Mouse (Mus musculus) ovary, postnatal 36 days (tissue): ENCODE data around the gene Ppfia2.
A peak's percentile ranks its signal among the peaks of the same experiment; 100 is the strongest.

ENCODE experiments used
- DNase-seq: peaks from one replicate; pipeline ENCODE4 v3.0.0; 2022; ENCODE audit warnings: low spot score, mixed read lengths

Gene Ppfia2

DNA sequence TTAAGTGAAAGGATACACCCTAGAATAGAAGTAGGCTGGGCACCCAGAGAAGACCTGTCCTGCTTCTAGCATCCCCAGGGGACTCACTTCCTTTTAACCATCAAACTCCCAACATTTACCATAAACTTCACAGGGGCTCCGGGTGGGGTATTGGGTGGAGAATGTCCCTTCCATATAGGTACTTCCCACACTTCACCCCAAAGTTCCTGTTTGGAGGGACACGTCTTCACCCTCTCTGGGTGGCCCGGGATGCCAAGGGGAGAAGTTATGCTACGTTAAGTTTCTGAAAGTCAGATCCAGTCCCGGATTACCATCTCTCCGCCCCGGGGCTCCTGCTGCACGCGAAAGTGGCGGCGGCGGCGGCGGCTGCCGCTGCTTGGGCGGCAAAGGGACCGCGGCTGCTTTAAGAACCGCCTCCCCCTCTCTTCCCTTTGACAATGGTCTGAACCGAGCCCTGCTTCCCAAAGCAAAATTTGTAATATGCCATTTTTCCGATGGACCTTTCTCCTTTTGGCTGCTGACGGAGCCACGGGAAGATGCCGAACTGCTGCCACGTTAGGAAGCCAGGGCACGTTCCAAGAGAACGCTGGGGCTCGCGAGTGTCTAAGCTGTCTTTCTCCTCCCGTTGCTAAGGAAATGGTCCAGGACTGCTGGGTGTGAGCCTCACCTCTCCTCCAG is at the start of gene Ppfia2:
Gene Ppfia2 (plus strand): TSS at position 485 of the 678 bp plus-strand sequence.
- DNase-seq = peak; percentile 14

GRCm38 (mm10) chr10:106468956-106469721 is 1.0 kb upstream of the Ppfia2 start:
- no peak for DNase-seq

GRCm38 (mm10) chr10:106470533-106471205 is 530 bp downstream of the Ppfia2 start:
- no peak for DNase-seq

- no peak for DNase-seq
Observed at GRCm38 (mm10) chr10:106509281-106510165, 39.4 kb downstream of the Ppfia2 start.

- DNase-seq = no peak
Observed at GRCm38 (mm10) chr10:106566036-106566435, 95.9 kb downstream of the Ppfia2 start.

GRCm38 (mm10) chr10:106585026-106585425 is 114.9 kb downstream of the Ppfia2 start:
- no peak for DNase-seq

DNA sequence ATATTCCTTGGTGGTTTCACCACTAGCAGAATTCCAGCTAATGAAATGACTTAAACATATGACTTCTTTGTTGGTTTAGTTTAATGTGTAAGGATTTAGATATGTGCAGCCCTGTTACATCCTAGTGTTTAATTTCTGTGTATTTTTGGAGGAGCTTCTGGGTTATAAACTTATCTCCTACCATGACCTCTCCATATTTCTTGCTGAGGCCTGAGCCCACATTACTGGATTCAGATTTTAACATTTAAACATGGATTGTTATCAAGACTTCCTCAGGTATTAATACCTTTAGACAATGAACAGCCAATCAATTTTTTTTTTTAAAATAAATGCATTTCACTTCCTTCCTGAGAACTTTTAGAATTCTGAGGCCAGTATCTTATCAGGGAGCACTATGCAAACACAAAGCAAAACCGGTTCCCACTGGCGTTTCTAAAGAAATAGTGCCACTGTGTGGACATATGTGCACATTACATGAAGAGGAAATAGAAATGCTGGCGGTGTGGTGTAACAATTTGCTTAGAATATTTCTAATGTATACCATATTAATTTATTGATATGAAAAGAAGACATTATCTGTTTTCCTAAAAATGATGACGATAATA is 115.4 kb downstream of the Ppfia2 start:
- DNase-seq = no peak

GRCm38 (mm10) chr10:106587817-106588216 is 117.7 kb downstream of the Ppfia2 start:
- DNase-seq = no peak

DNA sequence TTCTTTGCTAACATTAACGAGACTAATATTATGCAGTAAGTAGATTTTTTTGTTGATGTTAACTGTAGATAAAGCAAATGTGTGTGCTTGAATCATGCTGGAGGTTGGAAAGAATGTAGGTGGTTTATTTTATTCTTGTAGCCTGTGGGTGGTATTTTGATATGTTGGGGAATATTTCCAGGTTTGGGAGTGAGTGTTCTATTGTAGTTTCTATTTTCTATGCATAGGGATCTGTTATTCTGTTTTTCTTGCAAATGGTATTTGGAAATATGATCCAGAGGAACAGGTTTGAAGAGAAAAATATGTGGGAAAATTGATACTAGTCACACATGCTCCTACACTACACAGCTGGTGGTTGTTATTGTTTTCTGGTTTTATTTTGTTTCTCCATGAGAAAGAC is 120.8 kb downstream of the Ppfia2 start:
- no peak for DNase-seq

GRCm38 (mm10) chr10:106596976-106597375 is 126.8 kb downstream of the Ppfia2 start:
- DNase-seq = no peak

DNA sequence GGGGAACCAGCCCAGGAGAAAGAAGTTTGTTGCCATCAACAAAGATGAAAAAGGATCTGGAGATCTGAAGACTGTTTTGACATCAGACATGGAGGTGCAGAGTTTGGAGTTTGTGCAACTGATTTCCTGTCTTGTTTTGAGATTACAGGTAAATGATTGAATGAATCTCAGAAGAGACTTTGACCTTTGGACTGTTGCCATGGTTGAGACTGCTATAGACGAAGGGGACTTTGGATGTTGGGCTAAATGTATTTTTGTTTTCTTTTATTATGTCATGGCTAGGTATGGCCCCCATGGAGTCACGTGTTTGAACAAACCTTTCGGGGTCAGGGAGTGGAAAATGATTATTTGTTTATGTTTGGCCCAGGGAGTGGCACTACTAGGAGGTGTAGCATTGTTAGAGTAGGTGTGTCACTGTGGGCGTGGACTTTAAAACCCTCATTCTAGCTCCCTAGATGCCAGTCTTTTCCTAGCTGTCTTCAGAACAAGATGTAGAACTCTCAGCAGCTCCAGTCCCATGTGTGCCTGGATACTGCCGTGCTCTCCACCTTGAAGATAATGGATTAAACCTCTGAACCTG is 133.3 kb downstream of the Ppfia2 start:
- no peak for DNase-seq

DNA sequence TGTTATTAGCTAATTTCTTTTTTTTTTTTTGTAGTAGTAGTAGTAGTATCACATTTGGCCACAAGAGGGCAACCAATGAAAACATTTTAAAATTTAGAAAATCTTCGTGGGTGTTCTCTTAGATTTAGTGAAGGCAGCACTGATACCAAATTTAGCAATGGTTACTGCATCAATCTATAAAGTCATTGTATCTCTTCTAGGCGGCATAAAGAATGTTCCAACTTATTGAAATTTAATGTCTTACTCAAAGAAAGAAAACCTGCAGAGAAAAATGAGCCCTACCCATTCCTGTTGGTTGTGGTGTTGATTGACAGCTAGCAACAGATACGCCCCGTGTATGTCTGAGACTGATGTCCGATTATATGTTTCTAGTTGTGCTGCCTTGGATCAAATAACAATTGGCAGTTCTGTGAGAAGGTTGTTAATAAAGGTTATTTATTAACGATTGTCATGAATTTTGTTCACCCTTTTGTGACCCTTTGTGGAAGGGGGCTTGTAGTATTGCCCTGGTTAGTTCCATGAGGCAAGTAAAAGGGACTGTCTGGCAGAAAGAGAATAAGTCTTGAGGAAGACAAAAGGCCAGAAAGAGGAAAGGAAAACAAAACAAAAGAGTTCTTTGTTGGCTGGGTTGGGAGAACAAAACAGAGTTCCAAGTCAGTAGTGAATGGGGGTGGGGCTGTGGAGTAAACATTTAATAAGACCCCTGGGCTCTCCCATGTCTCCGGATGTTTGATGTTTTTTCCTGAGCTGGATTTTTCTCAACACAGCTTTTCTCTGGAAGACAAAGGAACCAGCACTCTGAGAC is 139.2 kb downstream of the Ppfia2 start:
- DNase-seq = no peak

DNA sequence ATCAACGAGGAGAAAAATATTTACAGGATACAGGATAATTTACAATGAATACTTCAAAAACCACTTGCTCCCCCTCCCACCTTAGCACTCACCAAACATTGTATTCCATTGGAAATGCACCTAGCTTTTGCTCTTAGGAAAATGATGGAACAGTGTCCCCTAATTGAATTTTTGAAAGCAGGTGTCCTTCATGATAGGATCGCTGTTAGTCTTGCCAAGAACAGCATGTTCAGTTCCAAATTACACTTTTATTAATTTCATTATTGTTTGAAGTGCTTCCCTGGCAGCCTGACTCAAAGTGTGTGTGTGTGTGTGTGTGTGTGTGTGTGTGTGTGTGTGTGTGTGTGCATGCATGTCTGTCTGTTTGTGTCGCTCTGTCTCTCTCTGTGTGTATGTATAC is 140.1 kb downstream of the Ppfia2 start:
- no peak for DNase-seq

DNA sequence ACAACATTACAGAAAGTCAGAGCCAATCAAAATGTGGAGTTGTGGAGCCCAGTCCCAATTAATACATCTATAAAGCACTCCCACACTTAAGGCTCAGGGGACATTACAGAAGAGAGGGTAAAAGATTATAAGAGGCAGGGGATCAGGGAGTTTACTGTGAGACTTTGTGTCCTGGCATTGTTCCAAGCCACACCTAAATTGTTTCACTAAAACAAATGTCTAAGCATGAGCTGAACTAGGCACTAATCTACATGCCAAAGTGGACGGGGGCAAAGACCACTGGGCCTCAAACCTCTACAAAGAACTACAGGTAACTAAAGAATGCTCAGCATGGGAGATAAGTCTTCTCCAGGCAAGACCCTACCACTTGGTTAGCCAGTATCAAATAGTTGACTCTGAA is 148.1 kb downstream of the Ppfia2 start:
- no peak for DNase-seq

- DNase-seq = no peak
Observed at GRCm38 (mm10) chr10:106620952-106621351, 150.8 kb downstream of the Ppfia2 start.

GRCm38 (mm10) chr10:106623342-106623741 is 153.2 kb downstream of the Ppfia2 start:
- no peak for DNase-seq

- DNase-seq = no peak
Observed at GRCm38 (mm10) chr10:106632171-106632935, 162.2 kb downstream of the Ppfia2 start.

DNA sequence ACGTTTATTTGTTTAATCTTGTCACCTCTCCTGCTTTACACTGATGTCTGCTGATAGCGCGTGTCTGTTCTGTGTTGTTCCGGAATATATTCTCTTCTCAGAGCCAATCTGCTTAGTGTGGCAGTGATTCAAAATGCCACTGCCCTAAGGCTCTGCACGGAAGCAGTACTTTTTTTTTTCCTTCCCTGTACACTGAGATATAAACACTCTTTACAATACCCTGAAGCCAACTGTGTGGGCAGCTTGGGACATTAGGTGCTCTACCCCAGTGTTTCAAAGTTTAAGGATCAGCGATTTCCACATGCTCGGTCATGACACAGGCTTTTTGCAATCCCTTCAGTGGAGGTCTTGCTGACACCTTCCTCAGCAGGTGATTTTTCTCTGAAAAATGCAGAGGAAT is 163.8 kb downstream of the Ppfia2 start:
- no peak for DNase-seq

DNA sequence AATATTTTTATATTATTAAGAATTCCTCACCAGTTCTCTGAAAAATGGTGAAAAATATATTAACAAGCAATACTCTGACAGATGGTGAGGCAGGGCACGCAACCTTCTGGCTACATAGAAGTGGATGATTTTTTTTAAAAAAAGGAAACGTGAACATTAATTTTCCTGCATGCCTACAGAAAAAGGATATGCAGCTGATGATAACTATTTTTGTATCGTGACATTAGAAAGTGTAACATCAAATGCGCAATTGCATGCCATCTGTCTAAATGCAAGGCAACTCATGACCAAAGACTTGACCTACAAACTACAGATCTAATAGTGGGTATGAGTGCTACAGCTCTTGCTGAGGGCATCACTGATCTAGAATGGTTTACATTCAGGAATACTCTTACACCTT is 182.1 kb downstream of the Ppfia2 start:
- no peak for DNase-seq

DNA sequence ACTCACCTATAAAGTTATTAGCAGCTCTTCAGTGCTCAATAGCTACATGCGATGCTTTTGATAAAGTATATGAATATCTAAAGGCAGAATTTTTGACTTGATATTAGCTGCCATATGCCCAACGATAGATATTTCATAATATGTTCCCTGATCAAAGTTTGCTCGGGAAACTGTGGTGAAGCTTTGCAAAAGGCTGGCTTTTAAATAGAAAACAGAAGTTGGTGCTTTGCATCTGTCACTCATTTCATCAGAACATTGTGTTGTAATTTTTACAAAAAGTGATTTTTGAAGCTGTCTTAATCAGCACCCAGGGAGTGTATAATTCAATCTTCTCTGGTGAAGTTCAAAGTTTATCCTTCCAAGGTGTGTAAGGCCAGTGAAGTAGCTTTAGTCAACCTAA is 195.1 kb downstream of the Ppfia2 start:
- no peak for DNase-seq
